Mouse (Mus musculus) granulocyte monocyte progenitor cell, adult 5-6 weeks (primary cell): ENCODE data around the gene Calm3. TPM values are rescaled to one million over a fixed set of nuclear protein-coding genes. Genes with fewer than 3 reads are reported as not detected.

ENCODE experiments used
- ATAC-seq: replicated peaks from 2 replicates; pipeline ENCODE4 v1.8.0; 2016; ENCODE audit warnings: mild to moderate bottlenecking, moderate TSS enrichment, inconsistent platforms; ENCODE audit not compliant: poor library complexity, severe bottlenecking
- total RNA-seq, 2 experiments: library from RNA; stranded (forward) in 1 of 2; stranded (reverse) in 1 of 2; fragments of 200-712, 200-1000 nt in 1 of 2; fragments of >200 nt in 1 of 2; fragmentation: Nextera tagmentation in 1 of 2; gene quantifications; 2 replicates each; pipeline ENCODE4 v1.2.3; 2014 to 2017

Gene Calm3
- total RNA-seq, 2 experiments from 2014 or later = 246 to 463 TPM

DNA sequence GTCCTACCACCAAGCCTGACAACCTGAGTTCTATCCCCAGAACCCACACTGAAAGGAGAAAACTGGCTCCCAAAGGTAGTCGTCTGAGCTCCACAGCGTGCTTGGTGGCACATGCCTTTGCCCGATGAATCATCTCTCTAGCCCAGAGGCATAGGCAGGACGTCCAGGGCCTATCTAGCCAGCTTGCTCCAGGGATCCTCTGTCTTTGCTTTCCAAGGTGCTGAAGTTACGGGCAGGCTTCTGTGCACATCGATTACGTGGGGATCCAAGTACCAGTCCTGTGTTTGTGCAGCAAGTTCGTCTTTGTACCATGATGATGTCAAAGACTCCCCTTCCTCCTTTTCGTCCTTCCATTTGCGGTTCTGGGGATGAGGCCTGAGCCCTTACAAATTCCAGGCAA lies 52.3 kb downstream of the Calm3 start:
- no peak for ATAC-seq

DNA sequence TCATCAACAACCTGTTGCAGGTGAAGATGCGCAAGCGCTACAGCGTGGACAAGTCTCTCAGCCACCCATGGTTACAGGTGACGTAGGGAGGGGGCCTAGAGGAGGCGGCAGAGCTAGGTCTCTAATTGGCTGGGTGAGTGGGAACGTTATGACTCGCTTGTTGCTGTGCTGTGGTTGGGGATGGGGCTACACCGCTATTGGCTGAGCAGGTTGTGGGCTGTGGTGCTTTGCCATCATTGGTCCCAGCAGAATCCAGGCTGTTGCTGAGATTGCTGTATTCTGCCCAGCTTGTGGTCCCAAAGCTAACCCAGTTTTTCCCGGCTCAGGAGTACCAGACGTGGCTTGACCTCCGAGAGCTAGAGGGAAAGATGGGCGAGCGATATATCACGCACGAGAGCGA lies 54.4 kb downstream of the Calm3 start:
- no peak for ATAC-seq

DNA sequence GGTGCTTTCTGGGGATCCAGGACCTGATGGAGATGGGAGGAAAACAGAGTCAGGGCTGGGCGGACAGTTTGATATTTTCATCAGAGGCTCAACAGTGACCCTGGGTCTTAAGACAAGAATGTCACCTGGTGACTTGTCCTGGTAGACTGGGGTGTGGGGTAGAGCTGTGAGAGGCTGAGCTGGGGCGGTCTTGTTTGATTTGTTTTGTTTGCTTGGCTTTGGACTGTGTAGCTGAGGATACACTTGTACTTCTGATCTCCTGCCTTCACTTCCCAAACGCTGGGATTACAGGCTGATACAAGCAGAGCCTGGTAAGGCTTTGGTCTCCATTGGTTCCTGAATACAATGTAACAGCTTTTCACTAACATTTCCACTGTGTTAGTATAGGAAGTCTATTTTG lies 56.4 kb downstream of the Calm3 start:
- ATAC-seq = no peak

Other genes with a start within 250 kb of the Calm3 start
- not detected in 2 replicates for gene Ceacam15, start 248.4 kb downstream of the Calm3 start, total RNA-seq (2014; fragmentation: Nextera tagmentation)
- not detected in 2 replicates for gene Ceacam15, start 248.4 kb downstream of the Calm3 start, total RNA-seq (2017)
- not detected in 2 replicates for gene Ceacam9, start 202.2 kb downstream of the Calm3 start, total RNA-seq (2014; fragmentation: Nextera tagmentation)
- gene Ceacam9, start 202.2 kb downstream of the Calm3 start, total RNA-seq (2017) = not detected in 2 replicates
- gene Ap2s1, start 185.7 kb downstream of the Calm3 start, total RNA-seq (2014; fragmentation: Nextera tagmentation) = 141 and 168 TPM in 2 replicates
- 102 and 128 TPM in 2 replicates for gene Ap2s1, start 185.7 kb downstream of the Calm3 start, total RNA-seq (2017)
- 110 and 118 TPM in 2 replicates for gene Slc1a5, start 142.8 kb downstream of the Calm3 start, total RNA-seq (2014; fragmentation: Nextera tagmentation)
- gene Slc1a5, start 142.8 kb downstream of the Calm3 start, total RNA-seq (2017) = 46.4 and 47.2 TPM in 2 replicates
- 36.8 and 50.4 TPM in 2 replicates for gene Strn4, start 108.2 kb downstream of the Calm3 start, total RNA-seq (2014; fragmentation: Nextera tagmentation)
- 47.0 and 63.5 TPM in 2 replicates for gene Strn4, start 108.2 kb downstream of the Calm3 start, total RNA-seq (2017)
- gene Fkrp, start 107.4 kb downstream of the Calm3 start, total RNA-seq (2014; fragmentation: Nextera tagmentation) = 8.1 and 10.5 TPM in 2 replicates
- 9.3 and 11.0 TPM in 2 replicates for gene Fkrp, start 107.4 kb downstream of the Calm3 start, total RNA-seq (2017)
- gene Prkd2, start 81.2 kb downstream of the Calm3 start, total RNA-seq (2014; fragmentation: Nextera tagmentation) = 9.6 and 14.6 TPM in 2 replicates
- gene Prkd2, start 81.2 kb downstream of the Calm3 start, total RNA-seq (2017) = 3.4 and 11.9 TPM in 2 replicates
- not detected in 2 replicates for gene Dact3, start 48.8 kb downstream of the Calm3 start, total RNA-seq (2014; fragmentation: Nextera tagmentation)
- 0.31 and 0.69 TPM in 2 replicates for gene Dact3, start 48.8 kb downstream of the Calm3 start, total RNA-seq (2017)
- not detected in 2 replicates for gene Gng8, start 32.3 kb downstream of the Calm3 start, total RNA-seq (2014; fragmentation: Nextera tagmentation)
- 0.26 and 0.62 TPM in 2 replicates for gene Gng8, start 32.3 kb downstream of the Calm3 start, total RNA-seq (2017)
- 1.1 and 1.2 TPM in 2 replicates for gene Ptgir, start 17.6 kb downstream of the Calm3 start, total RNA-seq (2014; fragmentation: Nextera tagmentation)
- gene Ptgir, start 17.6 kb downstream of the Calm3 start, total RNA-seq (2017) = 2.2 and 2.6 TPM in 2 replicates
- not detected in 2 replicates for gene Pnmal2, start 20.6 kb upstream of the Calm3 start, total RNA-seq (2014; fragmentation: Nextera tagmentation)
- 0.04 TPM in 1 of 2 replicates, not detected in the other for gene Pnmal2, start 20.6 kb upstream of the Calm3 start, total RNA-seq (2017)
- gene Pnmal1, start 35.6 kb upstream of the Calm3 start, total RNA-seq (2014; fragmentation: Nextera tagmentation) = not detected in 2 replicates
- not detected in 2 replicates for gene Pnmal1, start 35.6 kb upstream of the Calm3 start, total RNA-seq (2017)
- gene Gm42372, start 59.0 kb upstream of the Calm3 start, total RNA-seq (2014; fragmentation: Nextera tagmentation) = 0.09 TPM in 1 of 2 replicates, not detected in the other
- 0.04 TPM in 1 of 2 replicates, not detected in the other for gene Gm42372, start 59.0 kb upstream of the Calm3 start, total RNA-seq (2017)
- 4.6 and 4.9 TPM in 2 replicates for gene Ccdc8, start 68.6 kb upstream of the Calm3 start, total RNA-seq (2014; fragmentation: Nextera tagmentation)
- gene Ccdc8, start 68.6 kb upstream of the Calm3 start, total RNA-seq (2017) = 4.8 and 6.5 TPM in 2 replicates
- 96.2 and 123 TPM in 2 replicates for gene Ppp5c, start 103.8 kb upstream of the Calm3 start, total RNA-seq (2014; fragmentation: Nextera tagmentation)
- gene Ppp5c, start 103.8 kb upstream of the Calm3 start, total RNA-seq (2017) = 81.0 and 89.8 TPM in 2 replicates
- 0.04 and 1.1 TPM in 2 replicates for gene Hif3a, start 138.3 kb upstream of the Calm3 start, total RNA-seq (2014; fragmentation: Nextera tagmentation)
- 0.05 and 0.47 TPM in 2 replicates for gene Hif3a, start 138.3 kb upstream of the Calm3 start, total RNA-seq (2017)
- gene Psg16, start 149.9 kb upstream of the Calm3 start, total RNA-seq (2014; fragmentation: Nextera tagmentation) = 0.15 and 0.49 TPM in 2 replicates
- gene Psg16, start 149.9 kb upstream of the Calm3 start, total RNA-seq (2017) = 0.22 and 0.41 TPM in 2 replicates
- gene Ceacam3, start 226.2 kb upstream of the Calm3 start, total RNA-seq (2014; fragmentation: Nextera tagmentation) = not detected in 2 replicates
- gene Ceacam3, start 226.2 kb upstream of the Calm3 start, total RNA-seq (2017) = not detected in 2 replicates